Mouse (Mus musculus) spleen, adult 2 months (tissue): ENCODE results near the gene Dock9.

Source experiments
- CTCF ChIP-seq: fragments of 200-500 bp; IDR thresholded peaks from 2 replicates; pipeline ENCODE4 v1.5.1; 2011; ENCODE audit warnings: mild to moderate bottlenecking, inconsistent platforms; ENCODE audit not compliant: insufficient read depth, insufficient read length, insufficient replicate concordance; ENCODE audit errors: extremely low read depth
- POLR2A ChIP-seq: fragments of 200-500 bp; IDR thresholded peaks from 2 replicates; pipeline ENCODE4 v1.6.1; 2011; ENCODE audit warnings: low read depth, low read length, inconsistent platforms

DNA sequence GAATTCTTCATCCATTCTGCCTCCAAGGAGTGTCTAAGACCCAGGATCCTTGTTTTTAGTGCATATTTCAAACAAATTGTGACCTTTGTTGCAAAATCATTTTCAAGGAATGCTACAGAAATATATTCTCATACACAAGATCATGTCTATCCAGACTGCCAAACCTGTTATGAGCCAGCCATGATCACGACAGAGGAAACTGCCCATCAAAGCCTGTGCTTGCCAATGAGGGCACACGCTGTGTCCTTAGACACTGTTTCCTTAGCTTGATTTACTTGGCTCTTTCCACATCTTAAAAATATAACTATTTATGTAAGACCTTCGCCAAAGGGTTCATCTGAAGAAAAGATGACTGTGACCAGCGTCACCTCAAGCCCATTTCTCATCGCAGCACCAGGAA, 127.6 kb downstream of the Dock9 start:
- TF ChIP-seq CTCF: no peak
- no peak for TF ChIP-seq POLR2A
